Mouse (Mus musculus) mouse trophoblast stem cell (cell line): ENCODE data around the gene Gnb1l.

Experiments
- in situ Hi-C, 2 experiments: fragments of 300-500 bp; cut with MseI, MboI; formaldehyde crosslinking; loops; 2 replicates in 1 of 2; 3 replicates in 1 of 2; pipeline ENCODE4 v1.15.1; 2025

Gene Gnb1l

DNA sequence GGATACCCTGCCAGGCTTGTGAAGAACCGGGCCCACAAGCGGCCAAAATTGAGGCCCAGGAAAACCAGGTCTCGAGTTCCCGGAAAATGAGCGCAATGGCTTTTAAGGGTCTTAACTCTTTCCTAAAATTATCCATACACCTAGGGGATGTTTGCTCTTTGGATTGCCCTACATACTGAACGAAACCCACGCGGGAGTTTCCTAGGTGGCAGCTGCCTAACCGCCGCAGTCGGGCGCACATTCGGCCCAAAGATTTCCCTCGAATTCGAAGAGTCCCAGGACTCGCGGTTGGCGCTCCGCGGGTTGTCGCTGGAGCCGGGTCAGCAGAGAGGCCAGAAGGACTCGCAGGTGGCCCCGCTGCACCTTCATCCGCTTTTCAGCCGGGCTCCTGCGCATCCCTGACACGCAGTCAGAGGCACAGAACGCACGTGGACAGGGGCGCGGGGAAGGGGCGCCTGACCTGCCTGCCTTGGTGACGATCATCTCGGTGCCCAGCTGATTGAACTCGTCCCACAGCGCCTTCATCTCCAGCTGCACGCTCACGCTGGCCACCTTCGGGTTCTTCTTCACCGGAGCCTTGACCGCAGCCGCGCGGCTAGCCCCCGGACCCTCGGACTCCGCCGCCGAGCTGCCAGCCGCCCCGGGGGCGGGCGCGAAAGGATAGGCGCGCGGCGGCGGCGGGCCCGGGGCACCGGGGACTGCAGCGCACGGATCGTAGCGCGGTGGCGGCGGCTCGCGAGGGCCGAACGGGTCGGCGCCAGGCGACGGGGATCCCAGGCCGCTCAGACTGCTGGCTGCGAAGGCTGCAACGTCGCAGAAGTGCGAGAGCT, 87.8 kb downstream of the Gnb1l start:
- in situ Hi-C loops = no loop called here

GRCm38 (mm10) chr16:18586906-18587546, 88.5 kb downstream of the Gnb1l start:
- in situ Hi-C loops = no loop called here

GRCm38 (mm10) chr16:18587847-18588737, 89.6 kb downstream of the Gnb1l start:
- in situ Hi-C loops = no loop called here

DNA sequence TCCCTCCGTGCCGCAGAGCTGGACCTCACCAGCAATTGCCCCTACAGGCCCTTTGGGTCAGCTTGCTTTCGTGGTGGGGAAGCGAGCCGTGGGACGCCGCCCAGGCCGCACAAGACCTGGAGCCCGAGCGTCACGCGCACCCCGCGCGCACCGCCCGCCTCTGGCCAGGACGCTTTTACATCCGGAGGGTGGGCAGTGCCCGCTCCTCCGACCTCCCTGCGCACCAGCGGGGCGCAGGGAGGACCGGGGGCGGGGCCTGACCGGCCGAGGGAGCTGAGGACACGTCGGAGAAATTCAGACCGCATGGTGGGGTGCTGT, 90.2 kb downstream of the Gnb1l start:
- in situ Hi-C loops = no loop called here

DNA sequence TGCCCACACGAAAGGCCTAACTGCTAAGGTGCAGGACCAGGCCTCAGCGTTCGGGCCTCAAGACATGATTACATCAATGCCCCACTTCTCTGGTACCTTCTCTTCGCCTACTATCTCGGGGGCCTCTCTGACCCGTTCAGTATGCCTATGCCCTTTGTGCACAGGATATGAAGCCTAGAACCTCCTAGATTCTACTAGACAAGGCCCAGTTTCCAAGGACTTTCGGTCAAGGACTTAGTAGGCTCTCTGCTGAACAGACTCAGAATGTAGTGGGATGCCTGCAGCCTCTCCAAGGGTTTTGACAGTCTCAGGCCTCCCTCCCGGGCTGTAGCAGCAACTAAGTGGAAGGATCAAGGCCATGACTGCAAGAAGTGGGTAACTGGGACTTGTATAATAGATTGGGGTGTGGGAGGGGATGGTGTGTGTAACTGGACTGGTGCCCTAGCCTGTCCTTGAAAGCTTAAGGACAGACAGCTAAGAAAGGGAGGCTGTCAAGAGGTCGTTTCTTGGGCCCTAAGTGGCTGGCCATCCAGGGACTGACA, 90.6 kb downstream of the Gnb1l start:
- in situ Hi-C loops = no loop called here

DNA sequence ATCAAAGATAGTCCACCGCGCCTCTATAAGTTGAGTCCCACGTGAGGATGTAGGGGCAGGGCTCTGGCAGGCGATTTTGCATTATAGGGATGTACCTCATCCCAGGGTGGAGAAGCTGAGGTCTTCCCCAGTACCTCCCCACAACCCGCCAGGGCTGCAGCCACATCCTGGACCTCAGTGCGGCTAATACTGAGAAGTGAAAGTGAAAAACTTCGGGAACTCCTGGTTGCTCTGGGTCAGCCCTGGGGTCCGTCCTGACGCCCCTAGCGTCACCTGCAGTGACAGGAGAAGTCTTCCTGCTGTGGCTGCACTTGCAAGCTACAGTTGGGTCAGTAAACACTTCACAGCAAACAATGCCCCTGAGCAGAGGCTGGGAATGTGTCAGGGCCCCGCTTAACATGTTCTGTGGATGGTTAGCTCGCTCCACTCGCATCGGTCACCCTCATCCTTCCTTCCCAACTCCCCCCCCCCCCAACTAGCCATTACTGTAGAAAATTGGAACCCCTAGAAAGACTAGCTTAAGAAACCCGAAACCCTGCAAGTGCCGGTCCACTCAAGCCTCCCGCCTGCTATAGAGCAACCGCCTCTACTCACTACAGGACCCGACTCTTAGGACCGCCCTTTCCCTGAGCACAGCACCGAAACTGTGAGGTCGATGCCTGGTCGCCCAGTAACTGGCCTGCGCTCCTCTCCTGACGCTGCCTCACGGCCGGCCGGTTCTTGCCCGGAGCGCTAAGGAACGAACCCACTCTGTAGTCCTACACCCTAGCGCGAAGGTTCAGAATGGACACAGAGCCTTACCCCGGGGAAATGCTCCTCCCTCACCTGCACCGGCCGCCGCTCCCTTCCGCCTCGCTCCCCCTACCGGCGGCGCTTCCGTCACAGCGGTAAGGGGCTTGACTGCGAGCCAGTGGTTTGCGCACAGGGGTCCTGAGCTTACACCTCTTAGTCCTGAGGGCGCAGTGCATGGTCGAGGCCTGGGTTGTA, 91.6 kb downstream of the Gnb1l start, which contains the start of gene Tbx1:
TSS of gene Tbx1 (minus strand) at position 868 of the 987 bp plus-strand sequence.
- in situ Hi-C loops = no loop called here

GRCm38 (mm10) chr16:18591047-18592018, 92.8 kb downstream of the Gnb1l start:
- in situ Hi-C loops = no loop called here

DNA sequence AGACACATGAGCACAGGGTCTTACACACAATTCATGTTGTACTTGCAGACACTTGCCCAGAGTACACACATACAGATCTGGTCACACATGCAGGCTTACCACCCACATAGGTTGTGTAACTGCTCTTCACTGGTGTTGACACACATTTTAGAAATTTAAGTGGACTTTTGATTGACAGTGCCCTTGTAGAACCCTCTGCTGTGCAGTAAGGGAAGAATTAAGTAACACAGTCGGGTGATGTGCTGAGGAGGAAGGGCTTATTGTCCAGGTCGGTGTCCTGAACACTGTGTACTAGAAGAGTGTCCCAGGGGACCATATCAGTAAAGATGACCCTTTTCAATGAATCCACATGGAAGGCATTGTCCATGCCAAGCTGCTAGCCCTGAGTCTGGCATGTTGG, 95.4 kb downstream of the Gnb1l start:
- in situ Hi-C loops = no loop called here

GRCm38 (mm10) chr16:18596255-18596654, 97.7 kb downstream of the Gnb1l start:
- in situ Hi-C loops = no loop called here

GRCm38 (mm10) chr16:18598006-18598405, 99.5 kb downstream of the Gnb1l start:
- in situ Hi-C loops = no loop called here

DNA sequence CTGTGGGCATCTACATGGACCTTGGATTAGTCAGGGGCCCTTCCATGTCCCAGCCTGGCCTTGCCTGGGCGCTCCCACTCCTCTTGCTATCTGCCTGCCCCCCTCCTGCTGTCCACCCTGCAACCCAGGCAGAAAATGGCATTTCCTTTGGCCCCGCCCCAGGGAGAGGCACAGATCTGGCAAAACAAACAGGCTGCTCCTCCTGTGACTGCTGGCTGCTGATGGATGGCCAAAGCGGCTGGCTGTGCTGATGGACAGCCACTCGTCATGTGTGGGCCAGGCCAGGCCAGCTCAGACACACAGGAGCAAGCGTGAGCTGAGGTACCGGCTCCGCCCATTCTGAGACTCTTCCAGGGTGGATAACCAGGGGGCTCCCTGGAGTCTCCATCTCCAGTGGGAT, 102.9 kb downstream of the Gnb1l start:
- in situ Hi-C loops = no loop called here

DNA sequence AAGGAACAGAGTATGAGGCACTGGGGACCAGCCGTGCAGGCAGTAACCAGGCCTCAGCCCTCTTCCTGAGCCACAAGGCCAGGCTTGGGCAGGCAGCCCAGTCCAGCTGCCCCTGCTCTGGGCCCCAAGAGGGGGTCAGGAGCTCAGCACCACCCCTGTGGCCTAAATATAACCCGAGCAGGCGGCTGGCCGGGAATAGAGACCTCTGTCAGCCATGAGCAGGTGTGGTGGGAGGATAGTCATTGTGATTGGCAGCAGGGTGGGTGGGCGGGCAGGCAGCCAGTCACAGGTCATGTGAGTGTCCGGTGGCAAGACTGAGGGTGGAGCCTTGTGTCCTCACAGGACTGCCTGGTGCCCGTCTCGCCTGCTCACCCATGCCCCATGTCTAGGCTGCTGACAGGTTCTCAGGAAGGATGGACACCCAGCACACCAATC, 105.8 kb downstream of the Gnb1l start:
- in situ Hi-C loops = no loop called here

- in situ Hi-C loops = no loop called here
These were observed 107.2 kb downstream of the Gnb1l start for GRCm38 (mm10) chr16:18605705-18606104.

- in situ Hi-C loops = no loop called here
These were observed 109.7 kb downstream of the Gnb1l start for GRCm38 (mm10) chr16:18608226-18608625.

GRCm38 (mm10) chr16:18609099-18609498, 110.6 kb downstream of the Gnb1l start:
- in situ Hi-C loops = no loop called here

DNA sequence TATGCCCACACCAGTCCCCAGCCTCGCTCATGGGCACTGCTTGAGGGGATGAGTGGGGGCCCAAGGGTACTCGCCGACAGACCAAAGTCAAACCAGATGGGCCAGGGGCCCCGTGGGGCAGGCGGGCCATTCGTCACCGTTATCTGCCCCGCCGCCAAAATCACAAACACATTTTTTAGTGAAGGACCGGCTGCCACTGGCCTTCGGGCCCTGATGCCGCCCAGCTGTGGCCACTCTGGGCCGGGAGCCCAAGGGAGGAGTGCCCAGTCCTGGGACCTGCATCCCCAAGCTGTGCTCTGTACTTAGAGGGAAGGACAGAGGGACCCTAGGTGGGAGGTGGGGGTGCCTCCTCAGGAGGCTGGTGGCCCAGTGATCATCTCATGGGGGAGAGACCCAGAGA, 113.2 kb downstream of the Gnb1l start:
- in situ Hi-C loops = loop anchor here in 1 of 2 experiments (5.0 kb wide), 1 partner anchor 169 kb away; no protein-coding TSS in a partner anchor

DNA sequence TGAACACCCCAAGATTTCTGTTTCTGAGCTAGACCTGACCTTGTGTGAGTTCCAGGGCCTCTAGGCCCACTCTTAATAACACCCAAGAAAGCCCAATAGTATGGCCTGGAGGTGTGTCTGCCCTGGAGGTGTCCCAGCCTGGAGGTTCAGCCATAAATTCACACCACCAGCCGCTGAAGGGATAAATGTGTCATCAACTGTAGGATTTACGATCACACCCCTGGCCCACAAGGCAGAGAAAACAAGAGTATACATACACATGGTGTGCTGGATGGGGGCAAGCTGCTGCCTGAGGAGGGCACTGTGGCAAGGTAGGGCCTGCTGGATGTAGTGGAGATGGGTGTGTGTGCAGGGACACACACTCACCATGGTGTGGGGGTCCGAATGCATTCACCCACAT, 114.8 kb downstream of the Gnb1l start:
- in situ Hi-C loops = loop anchor here in 1 of 2 experiments (5.0 kb wide), 1 partner anchor 171 kb away; no protein-coding TSS in a partner anchor
